Mouse (Mus musculus) neural tube, embryonic 12.5 days (tissue): ENCODE measurements around the gene Csde1. TPM values are rescaled to one million over a fixed set of nuclear protein-coding genes. Genes with fewer than 3 reads are reported as not detected.

ENCODE experiments used
- ATAC-seq: fragments of 200-750 bp; cut with Nextera tagmentation; 2 replicates; pipeline ENCODE4 v1.8.0; 2017; ENCODE audit warnings: low read depth, mild to moderate bottlenecking, moderate TSS enrichment, moderate library complexity; ENCODE audit not compliant: low FRiP score
- H3K27ac ChIP-seq: fragments of 300-500 bp; sonication (generic); 2 replicates; pipeline ENCODE4 v1.5.1; 2016
- H3K27me3 ChIP-seq: fragments of 300-500 bp; sonication (generic); replicated peaks from 2 replicates; pipeline ENCODE4 v1.6.1; 2016; ENCODE audit warnings: mild to moderate bottlenecking
- H3K36me3 ChIP-seq: fragments of 300-500 bp; sonication (generic); 2 replicates; pipeline ENCODE4 v1.6.1; 2016; ENCODE audit warnings: mild to moderate bottlenecking
- H3K4me1 ChIP-seq: fragments of 300-500 bp; sonication (generic); 2 replicates; pipeline ENCODE4 v1.6.1; 2016
- H3K4me2 ChIP-seq: fragments of 300-500 bp; sonication (generic); replicated peaks from 2 replicates; pipeline ENCODE4 v1.6.1; 2016; ENCODE audit warnings: mild to moderate bottlenecking
- H3K4me3 ChIP-seq: fragments of 300-500 bp; sonication (generic); 2 replicates; pipeline ENCODE4 v1.5.1; 2016
- H3K9ac ChIP-seq: fragments of 300-500 bp; sonication (generic); 2 replicates; pipeline ENCODE4 v1.6.1; 2016; ENCODE audit warnings: mild to moderate bottlenecking
- H3K9me3 ChIP-seq: fragments of 300-500 bp; sonication (generic); 2 replicates; pipeline ENCODE4 v1.6.1; 2016; ENCODE audit warnings: mild to moderate bottlenecking
- WGBS: fragments of 180-500 bp; shearing (Covaris S2); methylation state at CpG from one replicate; pipeline ENCODE4 v1.1.7; 2016; 5-methylcytosine and 5-hydroxymethylcytosine counted together
- polyA plus RNA-seq: library from polyadenylated mRNA; unstranded; fragments of >200 nt; fragmentation: Nextera tagmentation; extraction: Ambion mirVana; gene quantifications from 2 replicates; pipeline ENCODE4 v1.2.1, GENCODE M21; 2016

The Csde1 gene
- polyA plus RNA-seq, 1 experiment from 2014 or later: 531 TPM

GRCm38 (mm10) chr3:103101909-103102308 is 81.7 kb downstream of the Csde1 start:
- no peaks in the 10 kb centered on the region for H3K9me3 ChIP-seq
- H3K27ac ChIP-seq: no peak overlapping the region
- no peaks in the 10 kb centered on the region for H3K36me3 ChIP-seq
- WGBS: 3% methylated on average over 14 of the region's 14 CpGs
- H3K9ac ChIP-seq: peak overlapping the region; percentile 60
- ATAC-seq: peak; percentile 48
- peaks cover 31% of the 10 kb centered on the region for H3K27me3 ChIP-seq
- H3K4me1 ChIP-seq: peaks cover 10% of the 10 kb centered on the region
- H3K4me2 ChIP-seq: peak overlapping the region; percentile 90
- peak overlapping the region; percentile 59 for H3K4me3 ChIP-seq

GRCm38 (mm10) chr3:103102454-103103390 is 82.5 kb downstream of the Csde1 start, which contains the start of gene Dennd2c:
Dennd2c (plus strand) TSS chr3:103102604.
- Histone ChIP-seq H3K27ac (no peak within 1 kb of the TSS), H3K4me3 (peak within 1 kb of the TSS; percentile 59), H3K9ac (peak within 1 kb of the TSS; percentile 60), H3K27me3 (peaks cover 31% of the 10 kb centered on the region), H3K36me3 (no peaks in the 10 kb centered on the region), H3K4me1 (peaks cover 10% of the 10 kb centered on the region), H3K9me3 (no peaks in the 10 kb centered on the region), H3K4me2 (peak within 1 kb of the TSS; percentile 90)
- 1% methylated on average over 72 of the region's 72 CpGs for WGBS
- ATAC-seq: peak; percentile 97

Other genes with a start within 250 kb of the Csde1 start
- 0.08 and 0.13 TPM in 2 replicates for gene Tshb, start 237.7 kb upstream of the Csde1 start, polyA plus RNA-seq
- gene Sycp1, start 84.3 kb upstream of the Csde1 start, polyA plus RNA-seq: not detected in 2 replicates
- 0.13 and 0.16 TPM in 2 replicates for gene Nr1h5, start 56.3 kb upstream of the Csde1 start, polyA plus RNA-seq
- gene Sike1, start 24.7 kb upstream of the Csde1 start, polyA plus RNA-seq: 61.9 and 78.6 TPM in 2 replicates
- gene Nras, start 37.9 kb downstream of the Csde1 start, polyA plus RNA-seq: 125 and 126 TPM in 2 replicates
- gene Ampd1, start 53.6 kb downstream of the Csde1 start, polyA plus RNA-seq: 0.66 and 0.88 TPM in 2 replicates
- gene Dennd2c, start 82.2 kb downstream of the Csde1 start, polyA plus RNA-seq: 3.0 and 3.1 TPM in 2 replicates
- 215 and 218 TPM in 2 replicates for gene Bcas2, start 151.2 kb downstream of the Csde1 start, polyA plus RNA-seq